Mouse (Mus musculus): ENCODE results near the gene Srgap3.

DNA sequence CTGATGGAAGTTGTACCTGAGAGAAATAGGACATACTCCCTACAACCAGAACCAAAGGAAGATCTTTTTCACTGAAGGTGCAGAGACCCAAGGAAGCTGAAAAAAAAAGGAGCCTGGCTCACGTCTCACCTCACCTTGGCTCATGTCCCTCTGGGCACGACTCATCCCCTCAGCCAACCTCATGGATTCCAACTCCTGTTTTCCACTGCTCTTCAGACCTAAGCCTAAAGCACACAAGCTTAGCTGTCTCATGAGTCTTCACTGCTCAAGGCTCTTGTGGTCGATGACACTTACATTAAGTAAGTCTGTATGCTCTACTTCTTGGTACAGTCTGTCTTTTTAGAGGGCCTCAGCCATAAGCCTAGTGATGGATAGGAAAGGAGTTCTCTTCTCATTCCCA lies 31.9 kb upstream of the Srgap3 start:
- no peak for TF ChIP-seq CTCF (IDR thresholded peaks at IDR 0.05)
- no peak for TF ChIP-seq EP300 (IDR thresholded peaks at IDR 0.05)

All from lung, postnatal 0 days (tissue).